Mouse (Mus musculus) bone marrow, adult 2 months (tissue): ENCODE data around the gene Shmt1. TPM values are rescaled to one million over a fixed set of nuclear protein-coding genes. Genes with fewer than 3 reads are reported as not detected.
A peak's percentile ranks its signal among the peaks of the same experiment; 100 is the strongest.

Experiments
- H3K27ac ChIP-seq: fragments of 200-500 bp; 2 replicates; pipeline ENCODE4 v1.5.1; 2012; ENCODE audit warnings: low read depth, mild to moderate bottlenecking, control low read depth, inconsistent platforms, low read length; ENCODE audit not compliant: control insufficient read depth, poor library complexity, insufficient read depth
- H3K4me1 ChIP-seq: fragments of 200-500 bp; 2 replicates; pipeline ENCODE4 v1.6.1; 2011; ENCODE audit warnings: low read length; ENCODE audit not compliant: control insufficient read depth, insufficient read depth
- H3K4me3 ChIP-seq: fragments of 200-500 bp; replicated peaks from 2 replicates; pipeline ENCODE3; 2011; ENCODE audit warnings: mild to moderate bottlenecking, low read depth, low read length, control low read depth; ENCODE audit not compliant: control insufficient read depth
- CTCF ChIP-seq: fragments of 200-500 bp; IDR thresholded peaks from 2 replicates; pipeline ENCODE4 v1.5.1; 2011; ENCODE audit warnings: low read length, control low read depth; ENCODE audit not compliant: control insufficient read depth, insufficient read depth
- POLR2A ChIP-seq: fragments of 200-500 bp; IDR thresholded peaks from 2 replicates; pipeline ENCODE4 v1.6.1; 2011; ENCODE audit warnings: low read depth, mild to moderate bottlenecking, control low read depth, low read length, borderline replicate concordance; ENCODE audit not compliant: control insufficient read depth
- WGBS: fragments of 180-500 bp; shearing (Covaris S2); methylation state at CpG from one replicate; pipeline ENCODE4 v1.1.7; 2018; 5-methylcytosine and 5-hydroxymethylcytosine counted together
- polyA plus RNA-seq: library from polyadenylated mRNA; stranded (reverse); fragments of >200 nt; gene quantifications from 2 replicates; pipeline ENCODE4 v1.2.4, GENCODE M21; 2011; ENCODE audit warnings: low replicate concordance; ENCODE audit not compliant: missing spikeins, insufficient read depth, insufficient read length

The Shmt1 gene
- polyA plus RNA-seq, 1 experiment = 34.2 TPM

GRCm38 (mm10) chr11:60779673-60780189 is 31.8 kb downstream of the Shmt1 start:
- Histone ChIP-seq H3K27ac (no peak overlapping the region), H3K4me3 (no peak overlapping the region), H3K4me1 (peaks cover 16% of the 10 kb centered on the region)
- TF ChIP-seq CTCF = no peak
- TF ChIP-seq POLR2A = no peak
- WGBS = 86% methylated on average over 10 of the region's 10 CpGs

DNA sequence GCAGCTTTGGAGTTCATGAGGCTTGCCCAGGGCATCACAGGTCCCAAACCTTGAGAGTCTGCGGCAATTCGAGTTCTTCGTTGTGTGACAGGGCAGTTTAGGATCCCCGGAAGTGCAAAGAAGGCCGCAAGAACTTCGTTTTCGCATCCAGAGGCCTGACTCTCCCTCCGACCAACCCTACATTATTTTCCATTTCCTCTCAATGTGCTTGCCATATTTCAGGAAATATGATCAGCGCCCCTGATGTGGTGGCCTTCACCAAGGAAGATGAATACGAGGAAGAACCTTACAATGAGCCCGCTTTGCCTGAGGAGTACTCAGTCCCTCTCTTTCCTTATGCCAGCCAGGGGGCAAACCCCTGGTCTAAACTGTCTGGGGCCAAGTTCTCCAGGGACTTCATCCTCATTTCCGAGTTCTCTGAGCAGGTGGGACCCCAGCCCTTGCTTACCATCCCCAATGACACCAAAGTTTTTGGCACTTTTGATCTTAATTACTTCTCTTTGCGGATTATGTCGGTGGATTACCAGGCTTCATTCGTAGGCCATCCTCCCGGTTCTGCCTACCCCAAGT is 33.6 kb downstream of the Shmt1 start:
- Histone ChIP-seq H3K27ac (peak overlapping the region; percentile 91), H3K4me3 (peak overlapping the region; percentile 84), H3K4me1 (peaks cover 12% of the 10 kb centered on the region)
- TF ChIP-seq POLR2A = no peak
- no peak for TF ChIP-seq CTCF
- 24% methylated on average over 16 of the region's 16 CpGs for WGBS

DNA sequence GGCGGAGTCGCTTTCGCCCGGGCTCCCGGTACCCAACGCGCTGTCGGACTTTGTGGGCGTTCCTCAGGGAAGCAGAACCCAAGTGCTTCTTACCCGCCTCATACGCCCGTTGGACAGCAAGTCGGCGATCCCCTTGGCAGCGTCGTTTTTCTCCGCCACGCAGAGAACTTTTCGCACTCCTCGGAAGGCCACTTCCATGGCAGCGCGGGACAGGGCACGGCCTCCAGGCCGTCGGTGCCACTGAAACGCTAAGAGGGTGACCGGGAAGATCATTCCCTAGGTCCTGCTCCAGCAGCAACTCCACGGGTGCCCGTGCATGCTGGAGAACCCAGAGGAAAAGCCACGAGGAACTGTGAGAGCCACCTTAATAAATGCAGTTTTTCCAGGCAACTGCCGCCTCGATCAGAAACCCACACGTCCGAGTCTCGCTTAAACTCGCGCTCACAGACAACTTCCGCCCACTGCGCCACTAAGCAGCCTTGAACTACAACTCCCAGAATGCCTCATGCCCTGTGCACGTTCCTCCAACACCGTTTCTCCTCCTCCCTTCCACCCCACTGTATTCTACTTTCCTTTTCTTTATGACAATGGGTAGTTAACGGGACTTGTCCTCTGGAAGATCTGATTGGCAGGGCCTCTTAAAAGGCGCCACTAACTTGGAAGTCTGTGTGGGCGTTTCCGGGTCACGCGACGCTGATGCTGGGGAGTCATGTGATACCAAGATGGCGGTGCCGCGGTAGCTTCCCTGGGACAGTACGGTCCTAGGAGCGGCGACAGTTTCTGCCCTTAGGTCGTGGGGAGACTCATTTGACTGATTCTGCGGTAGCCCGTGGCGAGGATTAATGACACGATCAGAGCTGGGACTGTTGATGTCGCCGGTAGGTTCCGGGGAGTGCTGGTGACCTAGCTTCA is 34.4 kb downstream of the Shmt1 start, which contains the start of the genes Top3a and Smcr8:
Gene Top3a (minus strand): TSS at position 537 of the 912 bp plus-strand sequence.
Gene Smcr8 (plus strand): TSS at position 696 of the 912 bp plus-strand sequence.
- Histone ChIP-seq H3K4me1 (peaks cover 12% of the 10 kb centered on the region), H3K4me3 (peak within 1 kb of the TSS; percentile 84), H3K27ac (peak within 1 kb of the TSS; percentile 91)
- TF ChIP-seq CTCF (no peak), POLR2A (peak; percentile 84)
- WGBS = under 1% methylated on average over 62 of the region's 62 CpGs

DNA sequence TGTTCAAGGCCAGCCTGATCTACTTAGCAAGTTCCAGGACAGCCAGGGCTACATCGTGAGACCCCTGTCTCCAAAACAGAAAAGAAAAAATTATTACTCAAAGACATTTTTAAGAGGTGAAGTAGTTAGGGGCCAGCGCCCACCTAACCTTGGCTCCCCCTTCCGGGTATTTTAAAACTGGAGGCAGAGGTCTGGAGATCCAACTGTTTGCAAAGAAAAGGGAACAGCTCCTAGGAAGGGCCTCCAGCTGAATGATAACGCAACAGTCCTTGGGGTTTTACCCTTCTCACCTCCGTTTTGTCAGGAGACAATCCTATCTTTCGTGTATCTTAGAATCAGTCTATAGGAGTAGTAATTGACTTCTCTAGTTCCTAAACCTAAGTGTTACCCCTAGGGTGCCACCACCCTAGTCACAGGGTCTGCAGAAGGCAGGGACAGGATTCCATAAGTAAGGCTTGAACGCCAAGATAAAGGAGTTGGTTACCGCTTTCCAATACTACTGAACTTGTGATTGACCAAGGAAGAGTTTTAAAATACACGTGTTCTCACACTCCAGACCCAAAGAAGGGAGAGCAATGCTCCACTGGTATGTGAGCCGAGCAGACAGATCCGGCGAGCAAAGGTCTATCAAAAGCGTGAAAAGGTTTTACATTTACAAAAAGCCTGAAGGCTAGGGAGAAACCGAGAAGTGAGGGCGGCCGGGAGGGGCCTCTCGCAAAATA is 35.2 kb downstream of the Shmt1 start:
- 2% methylated on average over 17 of the region's 17 CpGs for WGBS
- peak overlapping the region; percentile 91 for H3K27ac ChIP-seq
- peaks cover 11% of the 10 kb centered on the region for H3K4me1 ChIP-seq
- H3K4me3 ChIP-seq = peak overlapping the region; percentile 84
- TF ChIP-seq POLR2A (no peak), CTCF (no peak)

- peaks cover 8% of the 10 kb centered on the region for H3K4me1 ChIP-seq
- no peak overlapping the region for H3K4me3 ChIP-seq
- TF ChIP-seq POLR2A (no peak), CTCF (no peak)
- no peak overlapping the region for H3K27ac ChIP-seq
- WGBS = 47% methylated on average over 6 of the region's 6 CpGs
These were observed 35.9 kb downstream of the Shmt1 start for GRCm38 (mm10) chr11:60775578-60775977.

- Histone ChIP-seq H3K27ac (no peak overlapping the region), H3K4me3 (no peak overlapping the region), H3K4me1 (peaks cover 5% of the 10 kb centered on the region)
- WGBS = 17% methylated on average over 1 of the region's 1 CpGs
- TF ChIP-seq POLR2A (no peak), CTCF (no peak)
These were observed 36.7 kb downstream of the Shmt1 start for GRCm38 (mm10) chr11:60774841-60775240.

GRCm38 (mm10) chr11:60774158-60774689 is 37.3 kb downstream of the Shmt1 start:
- Histone ChIP-seq H3K4me1 (peaks cover 2% of the 10 kb centered on the region; the same call in 1 of the 2 replicates), H3K27ac (no peak overlapping the region), H3K4me3 (no peak overlapping the region)
- TF ChIP-seq CTCF (no peak), POLR2A (no peak)
- WGBS = 66% methylated on average over 3 of the region's 3 CpGs
